Mouse (Mus musculus) intestine, embryonic 16.5 days (tissue): ENCODE measurements around the gene Umodl1. TPM values are rescaled to one million over a fixed set of nuclear protein-coding genes. Genes with fewer than 3 reads are reported as not detected.

Source experiments
- ATAC-seq: fragments of 200-750 bp; cut with Nextera tagmentation; 2 replicates; pipeline ENCODE4 v1.8.0; 2017; ENCODE audit warnings: moderate TSS enrichment, moderate library complexity
- H3K27ac ChIP-seq: fragments of 300-500 bp; sonication (generic); 2 replicates; pipeline ENCODE4 v1.5.1; 2014; ENCODE audit warnings: mild to moderate bottlenecking, low read length
- H3K27me3 ChIP-seq: fragments of 300-500 bp; sonication (generic); replicated peaks from 2 replicates; pipeline ENCODE4 v1.6.1; 2014; ENCODE audit warnings: low read length, control low read depth, mixed read lengths; ENCODE audit not compliant: control insufficient read depth, insufficient read depth
- H3K36me3 ChIP-seq: fragments of 300-500 bp; sonication (generic); 2 replicates; pipeline ENCODE4 v1.6.1; 2014; ENCODE audit warnings: low read length, control low read depth; ENCODE audit not compliant: control insufficient read depth, insufficient read depth
- H3K4me1 ChIP-seq: fragments of 300-500 bp; sonication (generic); 2 replicates; pipeline ENCODE4 v1.6.1; 2014; ENCODE audit warnings: low read length, control low read depth, mixed read lengths; ENCODE audit not compliant: control insufficient read depth, insufficient read depth
- H3K4me2 ChIP-seq: fragments of 300-500 bp; sonication (generic); 2 replicates; pipeline ENCODE4 v1.6.1; 2014; ENCODE audit warnings: low read depth, low read length, control low read depth
- H3K4me3 ChIP-seq: fragments of 300-500 bp; sonication (generic); 2 replicates; pipeline ENCODE4 v1.5.1; 2014; ENCODE audit warnings: mild to moderate bottlenecking, low read length
- H3K9ac ChIP-seq: fragments of 300-500 bp; sonication (generic); 2 replicates; pipeline ENCODE4 v1.6.1; 2014; ENCODE audit warnings: low read depth, low read length
- H3K9me3 ChIP-seq: fragments of 300-500 bp; sonication (generic); 2 replicates; pipeline ENCODE4 v1.6.1; 2016; ENCODE audit warnings: low read length, control low read depth; ENCODE audit not compliant: control insufficient read depth
- WGBS: fragments of 180-500 bp; shearing (Covaris S2); extraction: QIAGEN DNeasy Blood & Tissue Kit; methylation state at CpG from one replicate; pipeline ENCODE4 v1.1.7; 2014; 5-methylcytosine and 5-hydroxymethylcytosine counted together
- polyA plus RNA-seq: library from polyadenylated mRNA; unstranded; fragments of >200 nt; fragmentation: Nextera tagmentation; extraction: Ambion mirVana; gene quantifications from 2 replicates; pipeline ENCODE4 v1.2.1, GENCODE M21; 2015

Umodl1 gene
- polyA plus RNA-seq, 1 experiment from 2014 or later, result not detected

DNA sequence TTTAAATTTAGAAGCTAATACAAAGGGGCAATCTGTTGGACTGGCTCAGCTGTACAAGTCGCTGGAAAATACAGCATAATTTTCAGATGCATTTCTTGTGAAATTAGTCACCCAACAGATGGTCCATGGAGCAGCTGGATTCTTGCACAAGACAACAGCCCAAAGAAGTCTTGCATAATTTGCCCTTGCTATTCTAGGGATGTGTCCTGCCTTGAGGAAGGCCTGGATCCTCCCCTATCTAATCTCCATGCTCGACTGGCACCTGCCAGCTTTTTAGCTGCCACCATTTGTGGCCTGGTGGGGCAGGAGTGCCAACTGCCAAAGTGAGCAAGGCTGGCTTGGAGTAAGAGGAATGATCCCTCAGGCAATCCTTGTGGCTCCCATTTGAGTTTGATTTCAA lies 22.9 kb downstream of the Umodl1 start:
- ATAC-seq, result no peak
- H3K36me3 ChIP-seq, result no peaks in the 10 kb centered on the region

DNA sequence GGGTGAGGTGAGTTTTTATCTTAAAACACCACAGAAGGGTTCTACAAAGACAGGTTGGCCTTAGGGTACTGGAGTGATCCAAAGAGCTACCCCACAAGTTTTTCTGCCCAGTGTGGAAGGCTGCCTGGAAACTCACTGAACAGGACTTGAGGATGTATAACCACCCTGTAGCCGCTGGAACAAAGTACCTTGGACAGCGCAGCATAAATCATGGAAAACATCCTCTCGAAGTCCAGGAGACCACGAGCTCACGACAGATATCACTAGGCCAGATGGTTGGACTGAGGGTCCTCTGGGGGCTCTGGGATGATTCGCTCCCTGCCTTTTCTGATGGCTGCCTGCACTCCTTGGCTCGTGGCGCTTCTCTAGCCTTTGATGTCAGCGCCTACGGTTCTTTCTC lies 24.1 kb downstream of the Umodl1 start:
- Histone ChIP-seq H3K36me3 (no peaks in the 10 kb centered on the region), H3K9ac (no peak overlapping the region), H3K4me3 (no peak overlapping the region), H3K27me3 (no peaks in the 10 kb centered on the region), H3K27ac (no peak overlapping the region), H3K9me3 (no peaks in the 10 kb centered on the region), H3K4me2 (no peak overlapping the region), H3K4me1 (0 out of 2 replicates have a peak, but pooled peaks cover 3% of the 10 kb centered on the region)
- 62% methylated on average over 10 of the region's 10 CpGs for WGBS
- no peak for ATAC-seq

More for the DNA sequence above, 22.9 kb downstream of the Umodl1 start:
- Histone ChIP-seq H3K9ac (no peak overlapping the region), H3K27ac (no peak overlapping the region), H3K4me3 (no peak overlapping the region), H3K9me3 (no peaks in the 10 kb centered on the region), H3K4me1 (0 out of 2 replicates have a peak, but pooled peaks cover 5% of the 10 kb centered on the region), H3K27me3 (no peaks in the 10 kb centered on the region), H3K4me2 (no peak overlapping the region)
- 66% methylated on average over 2 of the region's 2 CpGs for WGBS

DNA sequence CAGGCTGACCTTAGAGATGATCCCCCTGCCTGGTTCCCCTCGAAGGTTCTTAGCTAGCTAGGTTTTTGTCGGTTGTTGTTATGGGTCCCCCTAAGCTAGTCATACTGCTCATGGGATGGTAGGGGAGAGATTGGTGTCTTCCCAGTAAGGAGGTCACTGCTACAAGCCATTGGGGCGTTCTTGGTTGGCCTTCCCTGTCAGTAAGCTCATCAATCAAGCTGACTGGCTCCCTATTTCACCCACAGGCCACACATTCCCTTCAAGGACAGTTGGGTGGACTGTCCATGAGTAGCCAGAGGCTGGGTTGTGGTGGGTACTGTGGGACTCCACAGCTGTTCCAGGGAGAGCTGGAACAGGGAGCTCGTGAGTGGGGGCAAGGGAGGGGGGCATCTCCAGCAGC lies 29.1 kb downstream of the Umodl1 start:
- Histone ChIP-seq H3K9me3 (no peaks in the 10 kb centered on the region), H3K9ac (no peak overlapping the region), H3K27ac (no peak overlapping the region), H3K4me2 (no peak overlapping the region), H3K27me3 (no peaks in the 10 kb centered on the region), H3K4me1 (no peaks in the 10 kb centered on the region), H3K36me3 (no peaks in the 10 kb centered on the region), H3K4me3 (no peak overlapping the region)
- ATAC-seq, result no peak
- 67% methylated on average over 4 of the region's 4 CpGs for WGBS

DNA sequence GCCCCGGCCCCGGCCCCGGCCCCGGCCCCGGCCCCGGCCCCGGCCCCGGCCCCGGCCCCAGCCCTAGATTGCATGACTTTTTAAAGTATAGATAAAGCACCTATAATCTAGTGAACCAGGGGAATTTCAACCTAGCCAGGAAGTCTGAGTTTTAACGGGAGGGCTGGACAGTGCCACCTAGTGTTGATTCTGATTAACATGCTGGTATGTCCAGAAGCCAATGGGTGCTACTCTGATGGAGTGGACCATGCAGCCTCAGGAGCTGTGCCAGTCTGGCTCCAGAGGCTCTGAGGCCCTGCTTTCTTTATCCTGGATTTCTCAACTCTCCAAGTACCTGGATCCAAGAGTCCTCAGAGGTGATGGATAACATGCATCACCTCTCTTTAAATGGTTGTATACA lies 35.8 kb downstream of the Umodl1 start:
- WGBS, result 60% methylated on average over 10 of the region's 10 CpGs
- Histone ChIP-seq H3K4me2 (no peak overlapping the region), H3K9ac (no peak overlapping the region), H3K9me3 (no peaks in the 10 kb centered on the region), H3K27me3 (no peaks in the 10 kb centered on the region), H3K36me3 (no peaks in the 10 kb centered on the region), H3K4me1 (no peaks in the 10 kb centered on the region), H3K27ac (no peak overlapping the region), H3K4me3 (no peak overlapping the region)
- no peak for ATAC-seq

DNA sequence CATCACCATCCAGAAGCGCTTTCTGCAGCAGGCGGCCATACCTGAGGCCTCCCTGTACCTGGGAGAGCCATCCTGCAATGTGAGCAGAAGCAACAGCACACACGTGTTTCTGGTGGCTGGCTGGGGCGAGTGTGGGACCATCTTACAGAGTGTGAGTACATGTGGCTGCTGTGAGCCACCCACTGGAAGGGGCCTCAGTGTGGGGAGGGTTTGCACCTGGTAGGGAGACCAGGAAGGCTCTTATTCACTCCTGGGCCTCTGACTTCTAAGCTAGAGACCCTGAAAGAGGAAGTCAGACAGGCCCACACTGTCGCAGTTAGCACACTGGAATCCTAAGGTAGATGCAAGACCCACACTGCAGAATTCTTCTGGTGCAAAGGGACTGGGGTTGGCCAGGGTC lies 41.9 kb downstream of the Umodl1 start:
- Histone ChIP-seq H3K9me3 (no peaks in the 10 kb centered on the region), H3K27me3 (no peaks in the 10 kb centered on the region), H3K27ac (no peak overlapping the region), H3K4me1 (no peaks in the 10 kb centered on the region), H3K9ac (no peak overlapping the region), H3K4me2 (no peak overlapping the region), H3K36me3 (no peaks in the 10 kb centered on the region), H3K4me3 (no peak overlapping the region)
- 83% methylated on average over 5 of the region's 5 CpGs for WGBS
- ATAC-seq, result no peak

DNA sequence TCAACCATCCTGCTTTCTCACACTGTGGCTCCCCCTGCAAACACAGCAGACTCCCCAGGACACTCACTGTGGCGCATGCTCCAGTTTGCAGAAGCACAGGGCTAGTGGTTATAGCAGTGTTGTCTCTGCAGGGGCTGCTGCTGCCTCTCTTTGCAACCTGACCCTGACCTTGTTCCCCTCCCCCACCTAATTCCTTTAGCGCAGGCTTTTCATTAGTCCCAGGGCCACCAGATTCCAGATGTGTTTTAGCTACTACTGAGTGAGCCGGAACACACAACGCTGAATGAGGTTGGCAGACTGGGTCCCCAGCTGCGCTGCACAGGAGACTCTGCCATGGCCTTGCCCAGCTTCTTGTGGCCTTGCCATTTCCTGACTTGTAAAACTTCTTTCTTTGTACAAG lies 46.5 kb downstream of the Umodl1 start:
- Histone ChIP-seq H3K4me1 (no peaks in the 10 kb centered on the region), H3K27ac (no peak overlapping the region), H3K9ac (no peak overlapping the region), H3K4me2 (no peak overlapping the region), H3K4me3 (no peak overlapping the region), H3K9me3 (no peaks in the 10 kb centered on the region), H3K27me3 (no peaks in the 10 kb centered on the region), H3K36me3 (no peaks in the 10 kb centered on the region)
- ATAC-seq, result no peak
- WGBS, result 30% methylated on average over 5 of the region's 5 CpGs

DNA sequence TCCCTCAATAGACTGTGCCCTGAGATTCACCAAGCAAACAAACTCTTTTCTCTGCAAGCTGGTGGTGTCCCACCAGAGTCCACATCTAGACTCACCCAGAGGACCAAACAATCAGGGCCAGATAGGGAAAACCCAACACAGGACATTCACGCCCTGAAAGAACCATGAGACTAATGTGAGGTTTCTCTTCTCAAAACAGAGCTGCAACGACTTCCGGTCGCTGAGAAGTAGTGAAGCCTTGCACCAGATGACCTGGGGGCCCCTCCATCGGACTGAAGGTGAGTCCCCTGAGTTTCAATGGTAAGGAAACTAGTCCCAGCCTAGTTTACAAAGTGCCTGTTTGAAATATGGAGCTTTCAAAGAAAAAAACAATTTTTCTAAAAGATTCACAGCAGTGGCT lies 48.2 kb downstream of the Umodl1 start:
- Histone ChIP-seq H3K9ac (no peak overlapping the region), H3K4me3 (no peak overlapping the region), H3K27me3 (no peaks in the 10 kb centered on the region), H3K9me3 (no peaks in the 10 kb centered on the region), H3K4me1 (no peaks in the 10 kb centered on the region), H3K36me3 (no peaks in the 10 kb centered on the region), H3K4me2 (no peak overlapping the region), H3K27ac (no peak overlapping the region)
- ATAC-seq, result no peak
- 84% methylated on average over 5 of the region's 5 CpGs for WGBS

DNA sequence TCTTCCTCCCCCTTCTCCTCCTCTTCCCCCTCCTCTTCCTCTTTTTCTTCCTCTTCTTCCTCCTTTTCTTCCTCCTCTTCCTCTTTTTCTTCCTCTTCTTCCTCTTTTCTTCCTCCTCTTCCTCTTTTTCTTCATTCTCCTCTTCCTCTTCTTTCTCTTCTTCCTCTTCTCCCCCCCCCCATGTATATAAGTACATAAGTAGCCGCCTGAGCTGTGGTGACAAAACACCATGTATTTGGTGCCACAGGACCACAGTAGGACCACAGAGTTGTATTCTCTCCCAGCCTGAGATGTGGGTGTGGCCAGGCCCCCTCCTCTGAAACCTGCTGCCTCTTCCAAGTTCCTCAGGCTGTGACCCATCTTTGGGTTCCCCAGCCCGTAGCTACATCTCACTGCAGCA lies 50.8 kb downstream of the Umodl1 start:
- no peak overlapping the region for H3K27ac ChIP-seq
- no peak overlapping the region for H3K9ac ChIP-seq
- 84% methylated on average over 2 of the region's 2 CpGs for WGBS
- no peaks in the 10 kb centered on the region for H3K9me3 ChIP-seq
- no peaks in the 10 kb centered on the region for H3K4me1 ChIP-seq
- no peak for ATAC-seq
- H3K4me2 ChIP-seq, result no peak overlapping the region
- H3K36me3 ChIP-seq, result no peaks in the 10 kb centered on the region
- H3K27me3 ChIP-seq, result no peaks in the 10 kb centered on the region
- no peak overlapping the region for H3K4me3 ChIP-seq

DNA sequence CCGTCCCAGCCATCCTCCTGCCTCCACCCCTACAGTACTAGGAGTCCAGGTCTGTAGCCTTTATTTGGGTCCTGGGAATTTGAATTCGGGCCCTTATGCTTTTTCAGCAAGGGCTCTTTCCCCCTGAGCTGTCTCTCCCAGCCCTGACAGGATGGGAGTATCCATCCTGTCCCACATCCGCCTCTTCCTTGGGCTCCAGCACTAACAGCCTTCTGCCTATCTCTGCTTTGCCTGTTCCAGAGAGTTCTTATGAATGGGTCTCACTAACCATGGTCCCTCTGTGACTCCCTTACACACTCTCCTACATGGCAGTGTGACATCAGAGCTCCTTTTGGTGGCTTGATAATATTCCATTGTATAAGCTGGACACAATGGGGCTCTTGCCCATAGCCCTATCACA lies 52.9 kb downstream of the Umodl1 start:
- no peak for ATAC-seq
- WGBS, result 83% methylated on average over 3 of the region's 3 CpGs
- Histone ChIP-seq H3K9me3 (no peaks in the 10 kb centered on the region), H3K9ac (no peak overlapping the region), H3K4me1 (no peaks in the 10 kb centered on the region), H3K4me3 (no peak overlapping the region), H3K27me3 (no peaks in the 10 kb centered on the region), H3K36me3 (no peaks in the 10 kb centered on the region), H3K27ac (no peak overlapping the region), H3K4me2 (no peak overlapping the region)

DNA sequence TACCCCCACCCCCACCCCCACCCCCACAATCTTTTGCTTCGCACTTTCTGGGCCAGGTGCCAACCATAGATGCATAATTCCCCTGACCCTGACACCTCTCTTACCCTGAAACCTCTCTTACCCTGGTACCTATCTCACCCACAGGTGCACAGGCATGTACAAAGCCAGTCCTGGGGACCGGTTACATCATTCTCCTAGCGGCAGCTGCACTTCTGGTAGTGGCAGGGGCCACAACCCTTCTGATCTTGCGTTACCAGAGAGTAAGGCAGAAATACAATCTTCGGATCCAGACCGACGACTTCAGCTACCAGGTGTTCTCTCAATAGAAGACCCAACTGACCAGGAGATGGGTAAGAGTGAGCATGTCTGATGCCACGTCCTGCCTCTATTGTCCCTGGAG lies 54.0 kb downstream of the Umodl1 start:
- WGBS, result 82% methylated on average over 8 of the region's 8 CpGs
- H3K36me3 ChIP-seq, result no peaks in the 10 kb centered on the region
- no peak for ATAC-seq
- H3K4me1 ChIP-seq, result no peaks in the 10 kb centered on the region
- H3K4me2 ChIP-seq, result no peak overlapping the region
- no peaks in the 10 kb centered on the region for H3K9me3 ChIP-seq
- no peak overlapping the region for H3K4me3 ChIP-seq
- H3K27me3 ChIP-seq, result no peaks in the 10 kb centered on the region
- H3K9ac ChIP-seq, result no peak overlapping the region
- no peak overlapping the region for H3K27ac ChIP-seq
